Mouse (Mus musculus): ENCODE results near the gene Ubr2. TPM values are rescaled to one million over a fixed set of nuclear protein-coding genes. Genes with fewer than 3 reads are reported as not detected.

Gene Ubr2
- polyA plus RNA-seq (2016; fragmentation: Nextera tagmentation; extraction: Ambion mirVana): 21.0 and 21.8 TPM in 2 replicates

GRCm38 (mm10) chr17:47009898-47010721, at the start of gene Ubr2:
Gene Ubr2 (minus strand): TSS chr17:47010556.
- Histone ChIP-seq H3K27me3 (0 out of 2 replicates have a peak, but pooled peaks cover 4% of the 10 kb centered on the region), H3K4me1 (peaks cover 20% of the 10 kb centered on the region), H3K9ac (peak within 1 kb of the TSS; percentile 92), H3K4me3 (replicated peaks) (peak within 1 kb of the TSS; percentile 93), H3K9me3 (no peaks in the 10 kb centered on the region), H3K27ac (peak within 1 kb of the TSS; percentile 90), H3K36me3 (replicated peaks) (peaks cover 9% of the 10 kb centered on the region), H3K4me2 (peak within 1 kb of the TSS; percentile 86)
- peak; percentile 96 for ATAC-seq (ENCODE audit: low FRiP score)
- WGBS: under 1% methylated on average over 71 of the region's 77 CpGs

- 70% methylated on average over 12 of the region's 12 CpGs for WGBS
- no peak for ATAC-seq (ENCODE audit: low FRiP score)
- H3K4me1 ChIP-seq: no peaks in the 10 kb centered on the region
- H3K27ac ChIP-seq: no peak overlapping the region
- H3K36me3 ChIP-seq (replicated peaks): no peaks in the 10 kb centered on the region
- H3K9ac ChIP-seq: no peak overlapping the region
- no peaks in the 10 kb centered on the region; the same call in 1 of the 2 replicates for H3K9me3 ChIP-seq
- no peaks in the 10 kb centered on the region for H3K27me3 ChIP-seq
- H3K4me2 ChIP-seq: no peak overlapping the region
- H3K4me3 ChIP-seq (replicated peaks): no peak overlapping the region
These were observed 49.5 kb upstream of the Ubr2 start for GRCm38 (mm10) chr17:47059836-47060360.

GRCm38 (mm10) chr17:47057966-47058365, 47.6 kb upstream of the Ubr2 start:
- Histone ChIP-seq H3K4me3 (replicated peaks) (no peak overlapping the region), H3K9me3 (no peaks in the 10 kb centered on the region; the same call in 1 of the 2 replicates), H3K9ac (no peak overlapping the region), H3K36me3 (replicated peaks) (no peaks in the 10 kb centered on the region), H3K4me1 (no peaks in the 10 kb centered on the region), H3K27me3 (no peaks in the 10 kb centered on the region), H3K27ac (no peak overlapping the region), H3K4me2 (no peak overlapping the region)
- ATAC-seq (ENCODE audit: low FRiP score): no peak
- WGBS: 92% methylated on average over 4 of the region's 4 CpGs

- H3K27ac ChIP-seq: no peak overlapping the region
- no peaks in the 10 kb centered on the region for H3K4me1 ChIP-seq
- ATAC-seq (ENCODE audit: low FRiP score): no peak
- WGBS: 77% methylated on average over 6 of the region's 6 CpGs
- no peaks in the 10 kb centered on the region for H3K27me3 ChIP-seq
- H3K9ac ChIP-seq: no peak overlapping the region
- H3K4me2 ChIP-seq: no peak overlapping the region
- H3K9me3 ChIP-seq: no peaks in the 10 kb centered on the region; the same call in 1 of the 2 replicates
- H3K4me3 ChIP-seq (replicated peaks): no peak overlapping the region
- H3K36me3 ChIP-seq (replicated peaks): no peaks in the 10 kb centered on the region
These were observed 46.1 kb upstream of the Ubr2 start for GRCm38 (mm10) chr17:47056476-47056875.

GRCm38 (mm10) chr17:47055121-47055520, 44.8 kb upstream of the Ubr2 start:
- Histone ChIP-seq H3K9ac (no peak overlapping the region), H3K4me2 (no peak overlapping the region), H3K27me3 (no peaks in the 10 kb centered on the region), H3K27ac (no peak overlapping the region), H3K4me3 (replicated peaks) (no peak overlapping the region), H3K36me3 (replicated peaks) (no peaks in the 10 kb centered on the region), H3K9me3 (no peaks in the 10 kb centered on the region; the same call in 1 of the 2 replicates), H3K4me1 (no peaks in the 10 kb centered on the region)
- WGBS: 86% methylated on average over 7 of the region's 7 CpGs
- no peak for ATAC-seq (ENCODE audit: low FRiP score)

GRCm38 (mm10) chr17:47054613-47055012, 44.3 kb upstream of the Ubr2 start:
- 90% methylated on average over 11 of the region's 11 CpGs for WGBS
- no peak overlapping the region for H3K4me3 ChIP-seq (replicated peaks)
- H3K9ac ChIP-seq: no peak overlapping the region
- ATAC-seq (ENCODE audit: low FRiP score): no peak
- H3K27ac ChIP-seq: no peak overlapping the region
- H3K4me2 ChIP-seq: no peak overlapping the region
- no peaks in the 10 kb centered on the region for H3K36me3 ChIP-seq (replicated peaks)
- no peaks in the 10 kb centered on the region; the same call in 1 of the 2 replicates for H3K9me3 ChIP-seq
- no peaks in the 10 kb centered on the region for H3K4me1 ChIP-seq
- no peaks in the 10 kb centered on the region for H3K27me3 ChIP-seq

GRCm38 (mm10) chr17:47050678-47051077, 40.3 kb upstream of the Ubr2 start:
- no peak for ATAC-seq (ENCODE audit: low FRiP score)
- no peak overlapping the region for H3K4me3 ChIP-seq (replicated peaks)
- H3K4me2 ChIP-seq: no peak overlapping the region
- H3K9me3 ChIP-seq: no peaks in the 10 kb centered on the region
- no peak overlapping the region for H3K9ac ChIP-seq
- no peaks in the 10 kb centered on the region; the same call in 1 of the 2 replicates for H3K4me1 ChIP-seq
- no peaks in the 10 kb centered on the region for H3K36me3 ChIP-seq (replicated peaks)
- no peaks in the 10 kb centered on the region for H3K27me3 ChIP-seq
- no peak overlapping the region for H3K27ac ChIP-seq
- whole genome bisulfite sequencing: 88% methylated on average over 3 of the region's 3 CpGs

GRCm38 (mm10) chr17:47042866-47043265, 32.5 kb upstream of the Ubr2 start:
- H3K4me3 ChIP-seq (replicated peaks): no peak overlapping the region
- no peak for ATAC-seq (ENCODE audit: low FRiP score)
- 95% methylated on average over 14 of the region's 14 CpGs for WGBS
- no peak overlapping the region for H3K4me2 ChIP-seq
- H3K9me3 ChIP-seq: no peaks in the 10 kb centered on the region
- no peak overlapping the region for H3K9ac ChIP-seq
- 0 out of 2 replicates have a peak, but pooled peaks cover 4% of the 10 kb centered on the region for H3K4me1 ChIP-seq
- no peak overlapping the region for H3K27ac ChIP-seq
- H3K27me3 ChIP-seq: 0 out of 2 replicates have a peak, but pooled peaks cover 5% of the 10 kb centered on the region
- H3K36me3 ChIP-seq (replicated peaks): no peaks in the 10 kb centered on the region

- 0 out of 2 replicates have a peak, but pooled peaks cover 5% of the 10 kb centered on the region for H3K27me3 ChIP-seq
- H3K4me1 ChIP-seq: 0 out of 2 replicates have a peak, but pooled peaks cover 4% of the 10 kb centered on the region
- H3K9ac ChIP-seq: no peak overlapping the region
- WGBS: 20% methylated on average over 18 of the region's 18 CpGs
- no peak overlapping the region for H3K4me3 ChIP-seq (replicated peaks)
- H3K36me3 ChIP-seq (replicated peaks): no peaks in the 10 kb centered on the region
- ATAC-seq (ENCODE audit: low FRiP score): peak; percentile 57; the same call in 1 of the 2 replicates
- no peak overlapping the region for H3K27ac ChIP-seq
- H3K9me3 ChIP-seq: no peaks in the 10 kb centered on the region
- peak overlapping the region; percentile 35 for H3K4me2 ChIP-seq
These were observed 28.8 kb upstream of the Ubr2 start for GRCm38 (mm10) chr17:47038844-47039803.

- Histone ChIP-seq H3K9ac (no peak overlapping the region), H3K4me1 (0 out of 2 replicates have a peak, but pooled peaks cover 4% of the 10 kb centered on the region), H3K4me2 (no peak overlapping the region), H3K9me3 (no peaks in the 10 kb centered on the region), H3K36me3 (replicated peaks) (no peaks in the 10 kb centered on the region), H3K27me3 (no peaks in the 10 kb centered on the region), H3K27ac (no peak overlapping the region), H3K4me3 (replicated peaks) (no peak overlapping the region)
- no peak for ATAC-seq (ENCODE audit: low FRiP score)
These were observed 24.2 kb upstream of the Ubr2 start for GRCm38 (mm10) chr17:47034536-47034935.

GRCm38 (mm10) chr17:47033643-47034042, 23.3 kb upstream of the Ubr2 start:
- Histone ChIP-seq H3K36me3 (replicated peaks) (no peaks in the 10 kb centered on the region), H3K9me3 (no peaks in the 10 kb centered on the region), H3K4me3 (replicated peaks) (no peak overlapping the region), H3K4me2 (no peak overlapping the region), H3K27me3 (no peaks in the 10 kb centered on the region), H3K27ac (no peak overlapping the region), H3K4me1 (no peaks in the 10 kb centered on the region), H3K9ac (no peak overlapping the region)
- ATAC-seq (ENCODE audit: low FRiP score): no peak
- 6% methylated on average over 4 of the region's 4 CpGs for whole genome bisulfite sequencing

GRCm38 (mm10) chr17:47024805-47025204, 14.4 kb upstream of the Ubr2 start:
- H3K4me1 ChIP-seq: no peaks in the 10 kb centered on the region
- no peak overlapping the region for H3K9ac ChIP-seq
- no peak overlapping the region for H3K4me2 ChIP-seq
- no peaks in the 10 kb centered on the region for H3K36me3 ChIP-seq (replicated peaks)
- no peak overlapping the region for H3K4me3 ChIP-seq (replicated peaks)
- H3K9me3 ChIP-seq: no peaks in the 10 kb centered on the region
- H3K27ac ChIP-seq: no peak overlapping the region
- H3K27me3 ChIP-seq: no peaks in the 10 kb centered on the region
- 92% methylated on average over 1 of the region's 1 CpGs for WGBS
- ATAC-seq (ENCODE audit: low FRiP score): no peak
